Mouse (Mus musculus) bone marrow macrophage, adult 2 months (primary cell): ENCODE data around the gene Ankrd2. TPM values are rescaled to one million over a fixed set of nuclear protein-coding genes. Genes with fewer than 3 reads are reported as not detected.
A peak's percentile ranks its signal among the peaks of the same experiment; 100 is the strongest.

Source experiments
- H3K27ac ChIP-seq: 2 replicates; pipeline ENCODE4 v1.5.1; 2012; ENCODE audit warnings: low read depth, low read length; ENCODE audit not compliant: insufficient read depth
- H3K4me1 ChIP-seq: 2 replicates; pipeline ENCODE4 v1.6.1; 2012; ENCODE audit warnings: low read length; ENCODE audit not compliant: control insufficient read depth, insufficient read depth
- H3K4me3 ChIP-seq: 2 replicates; pipeline ENCODE4 v1.5.1; 2012; ENCODE audit warnings: mild to moderate bottlenecking, low read length, moderate library complexity; ENCODE audit not compliant: insufficient read depth
- CTCF ChIP-seq: IDR thresholded peaks from 2 replicates; pipeline ENCODE4 v1.5.1; 2012; ENCODE audit warnings: low read depth, mild to moderate bottlenecking, low read length, moderate library complexity
- POLR2A ChIP-seq: IDR thresholded peaks from 2 replicates; pipeline ENCODE4 v1.6.1; 2012; ENCODE audit warnings: mild to moderate bottlenecking, low read depth, low read length, borderline replicate concordance
- polyA plus RNA-seq: library from polyadenylated mRNA; stranded (reverse); fragments of >200 nt; gene quantifications from 2 replicates; pipeline ENCODE4 v1.2.4, GENCODE M21; 2012; ENCODE audit not compliant: missing spikeins, insufficient read depth, insufficient read length

Gene Ankrd2
- polyA plus RNA-seq, result not detected in 2 replicates

- Histone ChIP-seq H3K4me3 (no peak within 1 kb of the TSS), H3K4me1 (peaks cover 12% of the 10 kb centered on the region), H3K27ac (no peak within 1 kb of the TSS)
- TF ChIP-seq CTCF, result peak; percentile 52; the same call in 1 of the 2 replicates
- no peak for TF ChIP-seq POLR2A
Observed at GRCm38 (mm10) chr19:42035456-42036248, at the start of gene Ankrd2. Ankrd2 (plus strand) TSS chr19:42036000.

GRCm38 (mm10) chr19:41987206-41987605, 48.6 kb upstream of the Ankrd2 start:
- Histone ChIP-seq H3K4me1 (peaks cover 65% of the 10 kb centered on the region), H3K4me3 (no peak overlapping the region), H3K27ac (no peak overlapping the region)
- no peak for TF ChIP-seq CTCF
- TF ChIP-seq POLR2A, result no peak

GRCm38 (mm10) chr19:41989810-41990209, 46.0 kb upstream of the Ankrd2 start:
- Histone ChIP-seq H3K4me3 (no peak overlapping the region), H3K27ac (peak overlapping the region; percentile 86), H3K4me1 (peaks cover 68% of the 10 kb centered on the region)
- TF ChIP-seq CTCF (no peak), POLR2A (no peak)

- peak overlapping the region; percentile 45 for H3K27ac ChIP-seq
- H3K4me3 ChIP-seq, result no peak overlapping the region
- no peak for TF ChIP-seq CTCF
- no peak for TF ChIP-seq POLR2A
- H3K4me1 ChIP-seq, result peaks cover 63% of the 10 kb centered on the region
Observed at GRCm38 (mm10) chr19:41991926-41992477, 43.8 kb upstream of the Ankrd2 start.

GRCm38 (mm10) chr19:41992971-41993370, 42.8 kb upstream of the Ankrd2 start:
- Histone ChIP-seq H3K4me1 (peaks cover 63% of the 10 kb centered on the region), H3K4me3 (no peak overlapping the region), H3K27ac (no peak overlapping the region)
- TF ChIP-seq POLR2A (no peak), CTCF (no peak)

- peaks cover 61% of the 10 kb centered on the region for H3K4me1 ChIP-seq
- no peak overlapping the region for H3K4me3 ChIP-seq
- TF ChIP-seq POLR2A, result no peak
- no peak for TF ChIP-seq CTCF
- no peak overlapping the region for H3K27ac ChIP-seq
Observed at GRCm38 (mm10) chr19:41993484-41993883, 42.3 kb upstream of the Ankrd2 start.

GRCm38 (mm10) chr19:41994023-41994422, 41.8 kb upstream of the Ankrd2 start:
- Histone ChIP-seq H3K4me1 (peaks cover 60% of the 10 kb centered on the region), H3K4me3 (no peak overlapping the region), H3K27ac (no peak overlapping the region)
- no peak for TF ChIP-seq POLR2A
- no peak for TF ChIP-seq CTCF

- H3K4me1 ChIP-seq, result peaks cover 59% of the 10 kb centered on the region
- no peak overlapping the region for H3K4me3 ChIP-seq
- TF ChIP-seq CTCF, result no peak
- TF ChIP-seq POLR2A, result no peak
- H3K27ac ChIP-seq, result no peak overlapping the region
Observed at GRCm38 (mm10) chr19:41995483-41995882, 40.3 kb upstream of the Ankrd2 start.

- Histone ChIP-seq H3K4me3 (no peak overlapping the region), H3K27ac (no peak overlapping the region), H3K4me1 (peaks cover 60% of the 10 kb centered on the region)
- TF ChIP-seq POLR2A, result no peak
- no peak for TF ChIP-seq CTCF
Observed at GRCm38 (mm10) chr19:41997090-41997489, 38.7 kb upstream of the Ankrd2 start.
